Mouse (Mus musculus) gastrocnemius, adult 2 months (tissue): ENCODE results near the gene Ppfibp2. TPM values are rescaled to one million over a fixed set of nuclear protein-coding genes. Genes with fewer than 3 reads are reported as not detected.

ENCODE experiments used
- DNase-seq: peaks from one replicate; pipeline ENCODE4 v3.0.0; 2022
- H3K27ac ChIP-seq: fragments of 200-600 bp; 2 replicates; pipeline ENCODE4 v1.8.1; 2022; ENCODE audit warnings: mild to moderate bottlenecking
- H3K4me3 ChIP-seq: fragments of 200-600 bp; 2 replicates; pipeline ENCODE4 v1.8.1; 2022; ENCODE audit warnings: mild to moderate bottlenecking, moderate library complexity
- CTCF ChIP-seq: fragments of 200-600 bp; IDR thresholded peaks from 2 replicates; pipeline ENCODE4 v1.8.1; 2022; ENCODE audit warnings: antibody characterized with exemption, mild to moderate bottlenecking, moderate library complexity
- intact Hi-C: fragments of 180-260 bp; cut with DNase I; formaldehyde crosslinking; loops from one replicate; pipeline ENCODE4 v1.15.1; 2025
- total RNA-seq, 2 experiments: library from RNA; stranded (reverse); gene quantifications; 2 replicates each; pipeline ENCODE4 v1.2.3; 2021

Ppfibp2 gene
- total RNA-seq, 2 experiments from 2014 or later, result 10.6 to 19.0 TPM

- intact Hi-C loops, result loop anchor here (2.0 to 5.0 kb wide), 2 partner anchors 71 to 153 kb away; no protein-coding TSS in a partner anchor
- peak; percentile 58 for DNase-seq
- Histone ChIP-seq H3K4me3 (peak overlapping the region; percentile 86), H3K27ac (peak overlapping the region; percentile 93)
- TF ChIP-seq CTCF, result no peak
Observed at GRCm38 (mm10) chr7:107593904-107594303, 1.1 kb upstream of the Ppfibp2 start.

GRCm38 (mm10) chr7:107594325-107594856, 616 bp upstream of the Ppfibp2 start:
- intact Hi-C loops, result loop anchor here (2.0 to 5.0 kb wide), 2 partner anchors 70 to 153 kb away; no protein-coding TSS in a partner anchor
- peak overlapping the region; percentile 93 for H3K27ac ChIP-seq
- peak; percentile 65 for TF ChIP-seq CTCF
- DNase-seq, result peak; percentile 69
- peak overlapping the region; percentile 86 for H3K4me3 ChIP-seq

- intact Hi-C loops, result loop anchor here (2.0 to 5.0 kb wide), 2 partner anchors 42 to 69 kb away; no protein-coding TSS in a partner anchor
- peak overlapping the region; percentile 93 for H3K27ac ChIP-seq
- H3K4me3 ChIP-seq, result peak overlapping the region; percentile 86
- DNase-seq, result no peak
- no peak for TF ChIP-seq CTCF
Observed at GRCm38 (mm10) chr7:107595426-107595825, 419 bp downstream of the Ppfibp2 start.

GRCm38 (mm10) chr7:107596753-107597152, 1.7 kb downstream of the Ppfibp2 start:
- intact Hi-C loops, result loop anchor here (5.0 kb wide), 1 partner anchor 41 kb away; no protein-coding TSS in a partner anchor
- peak overlapping the region; percentile 93; the same call in 1 of the 2 replicates for H3K27ac ChIP-seq

GRCm38 (mm10) chr7:107597956-107598355, 2.9 kb downstream of the Ppfibp2 start:
- no peak for TF ChIP-seq CTCF
- intact Hi-C loops, result loop anchor here (5.0 kb wide), 1 partner anchor 39 kb away; no protein-coding TSS in a partner anchor
- no peak for DNase-seq
- Histone ChIP-seq H3K27ac (peak overlapping the region; percentile 25; the same call in 1 of the 2 replicates), H3K4me3 (no peak overlapping the region)

More at GRCm38 (mm10) chr7:107596753-107597152, 1.7 kb downstream of the Ppfibp2 start:
- H3K4me3 ChIP-seq, result peak overlapping the region; percentile 86
- no peak for TF ChIP-seq CTCF
- DNase-seq, result no peak

- intact Hi-C loops, result no loop called here
- Histone ChIP-seq H3K27ac (no peak overlapping the region), H3K4me3 (no peak overlapping the region)
- no peak for TF ChIP-seq CTCF
- no peak for DNase-seq
Observed at GRCm38 (mm10) chr7:107600651-107601050, 5.6 kb downstream of the Ppfibp2 start.

GRCm38 (mm10) chr7:107602505-107602904, 7.5 kb downstream of the Ppfibp2 start:
- no peak for DNase-seq
- Histone ChIP-seq H3K4me3 (no peak overlapping the region), H3K27ac (peak overlapping the region; percentile 40; the same call in 1 of the 2 replicates)
- no peak for TF ChIP-seq CTCF
- intact Hi-C loops, result no loop called here

- peak overlapping the region; percentile 48; the same call in 1 of the 2 replicates for H3K27ac ChIP-seq
- no peak for DNase-seq
- no peak overlapping the region for H3K4me3 ChIP-seq
- TF ChIP-seq CTCF, result no peak
- intact Hi-C loops, result no loop called here
Observed at GRCm38 (mm10) chr7:107602913-107603312, 7.9 kb downstream of the Ppfibp2 start.

- intact Hi-C loops, result no loop called here
- H3K27ac ChIP-seq, result no peak overlapping the region
- DNase-seq, result no peak
- no peak overlapping the region for H3K4me3 ChIP-seq
- TF ChIP-seq CTCF, result no peak
Observed at GRCm38 (mm10) chr7:107607766-107608165, 12.8 kb downstream of the Ppfibp2 start.

- no peak for TF ChIP-seq CTCF
- Histone ChIP-seq H3K4me3 (no peak overlapping the region), H3K27ac (no peak overlapping the region)
- intact Hi-C loops, result no loop called here
- DNase-seq, result no peak
Observed at GRCm38 (mm10) chr7:107609622-107610255, 14.7 kb downstream of the Ppfibp2 start.

- intact Hi-C loops, result no loop called here
- TF ChIP-seq CTCF, result no peak
- peak overlapping the region; percentile 24; the same call in 1 of the 2 replicates for H3K27ac ChIP-seq
Observed at GRCm38 (mm10) chr7:107610880-107611279, 15.9 kb downstream of the Ppfibp2 start.

GRCm38 (mm10) chr7:107618028-107618992, 23.3 kb downstream of the Ppfibp2 start:
- TF ChIP-seq CTCF, result no peak
- H3K4me3 ChIP-seq, result no peak overlapping the region
- DNase-seq, result no peak
- peak overlapping the region; percentile 48 for H3K27ac ChIP-seq
- intact Hi-C loops, result no loop called here

More at GRCm38 (mm10) chr7:107610880-107611279, 15.9 kb downstream of the Ppfibp2 start:
- no peak overlapping the region for H3K4me3 ChIP-seq
- DNase-seq, result no peak
